Mouse (Mus musculus): ENCODE measurements at regions not wholly inside any gene's neighbourhood (a gene's known extent, or its start where the extent isn't known, plus 50 kb on each side); places are given as distances from the start of the nearest gene placed in this dataset.

- no peak for DNase-seq (ENCODE audit: low spot score in 2 of 2)
Measured at GRCm38 (mm10) chr13:54285968-54286367, 85.2 kb upstream of the Cplx2 start.

DNA sequence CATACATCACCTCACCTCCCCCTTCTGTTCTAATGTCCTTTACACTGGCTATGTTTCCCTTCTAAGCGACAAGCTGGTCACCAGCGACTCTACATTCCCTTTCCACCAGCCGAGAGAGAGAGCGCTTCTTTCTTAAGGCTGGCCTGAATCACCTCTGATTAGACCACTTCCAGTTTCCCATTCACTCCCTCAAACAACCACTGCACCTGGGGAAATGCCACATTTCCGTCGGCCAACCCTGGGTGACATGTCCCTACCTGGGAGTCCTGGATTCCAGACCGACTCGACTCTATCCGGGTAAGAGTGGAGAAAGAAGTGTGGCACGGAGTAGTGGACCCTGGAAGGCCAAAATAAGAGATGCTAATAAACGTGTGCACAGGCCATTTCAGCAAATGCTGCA is 84.5 kb upstream of the Cplx2 start:
- DNase-seq (ENCODE audit: low spot score in 2 of 2), result no peak

DNA sequence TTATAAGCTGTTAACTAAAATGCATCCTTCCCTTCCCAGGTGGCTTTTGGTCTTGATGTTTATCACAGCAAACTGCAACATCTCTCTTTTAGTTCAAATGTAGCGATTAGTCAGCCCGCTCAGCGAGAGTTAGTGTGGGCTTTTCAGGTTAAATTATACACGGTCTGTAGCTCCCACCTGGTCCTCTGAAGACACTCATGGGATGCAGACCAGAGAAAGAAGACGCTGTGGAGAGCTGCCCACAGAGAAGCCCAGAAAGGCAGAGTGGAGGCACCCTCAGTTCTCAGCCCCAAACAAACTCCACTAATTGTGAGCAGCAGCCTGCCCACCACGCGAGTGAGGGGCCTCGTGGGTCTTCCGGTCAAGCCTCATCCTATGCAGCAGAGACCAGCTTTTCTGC is 81.1 kb upstream of the Cplx2 start:
- DNase-seq (ENCODE audit: low spot score in 2 of 2), result no peak

- no peak for DNase-seq (ENCODE audit: low spot score in 2 of 2)
Measured at GRCm38 (mm10) chr13:54292394-54292793, 78.8 kb upstream of the Cplx2 start.

- DNase-seq (ENCODE audit: low spot score in 2 of 2), result no peak
Measured at GRCm38 (mm10) chr13:54293006-54293405, 78.1 kb upstream of the Cplx2 start.

DNA sequence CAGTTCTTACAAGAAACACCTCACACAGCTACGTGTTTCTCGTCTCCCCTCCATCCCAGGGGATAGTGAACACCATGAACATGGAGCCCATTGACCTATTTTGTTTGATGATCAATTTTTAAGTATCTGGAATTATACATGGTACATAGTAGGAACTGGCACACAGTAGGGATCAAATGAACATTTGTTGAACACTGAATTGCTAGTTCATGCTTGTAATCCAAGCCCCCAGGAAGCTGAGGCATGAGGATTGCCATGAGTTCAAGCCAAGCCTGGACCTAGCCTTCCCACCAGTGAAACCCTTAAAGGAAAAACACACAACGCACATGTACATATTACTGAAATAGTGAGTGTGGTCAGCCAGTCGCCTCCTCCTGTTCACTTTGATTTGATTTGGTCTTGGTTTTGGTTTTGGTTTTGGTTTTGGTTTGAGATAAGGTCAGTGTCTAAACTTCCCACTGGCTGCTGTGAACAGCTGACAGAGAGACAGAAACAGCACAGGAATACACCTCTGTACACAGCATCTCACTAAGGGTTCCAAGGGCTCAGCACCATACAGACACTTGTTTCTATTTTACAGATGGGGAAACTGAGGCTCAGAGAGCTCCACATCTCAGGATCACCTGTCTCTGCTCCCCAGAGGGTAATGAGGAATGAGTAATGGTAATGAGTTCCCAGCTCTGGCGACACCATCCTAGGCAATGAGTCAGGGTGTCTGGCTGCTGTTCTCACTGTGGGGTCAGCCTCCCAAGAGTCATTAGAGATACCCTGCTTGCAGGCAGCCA is 75.5 kb upstream of the Cplx2 start:
- DNase-seq (ENCODE audit: low spot score in 2 of 2), result no peak

GRCm38 (mm10) chr13:54296260-54296555 is 74.9 kb upstream of the Cplx2 start:
- no peak for DNase-seq (ENCODE audit: low spot score in 2 of 2)

- no peak for DNase-seq (ENCODE audit: low spot score in 2 of 2)
Measured at GRCm38 (mm10) chr13:54298851-54299250, 72.3 kb upstream of the Cplx2 start.

- no peak for DNase-seq (ENCODE audit: low spot score in 2 of 2)
Measured at GRCm38 (mm10) chr13:54299295-54299694, 71.9 kb upstream of the Cplx2 start.

DNA sequence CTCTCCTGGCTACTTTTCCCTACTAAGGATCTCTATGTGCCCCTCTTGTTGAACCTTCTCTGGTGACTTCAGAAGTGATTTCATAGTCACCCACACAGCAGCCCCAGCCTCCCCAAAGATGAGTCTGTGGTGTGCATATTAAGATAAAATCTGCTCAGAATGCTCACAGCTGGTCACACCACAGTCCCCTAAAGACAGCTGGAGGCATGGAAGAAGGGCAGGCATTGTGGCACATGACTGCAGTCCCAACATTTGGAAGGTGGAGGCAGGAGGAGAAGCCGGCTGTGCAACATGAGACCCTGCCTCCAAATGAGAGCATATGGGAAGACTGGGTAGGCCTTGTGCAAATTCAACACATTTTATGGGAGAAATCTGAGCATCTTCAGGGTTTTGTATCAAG is 70.0 kb upstream of the Cplx2 start:
- DNase-seq (ENCODE audit: low spot score in 2 of 2), result no peak

DNA sequence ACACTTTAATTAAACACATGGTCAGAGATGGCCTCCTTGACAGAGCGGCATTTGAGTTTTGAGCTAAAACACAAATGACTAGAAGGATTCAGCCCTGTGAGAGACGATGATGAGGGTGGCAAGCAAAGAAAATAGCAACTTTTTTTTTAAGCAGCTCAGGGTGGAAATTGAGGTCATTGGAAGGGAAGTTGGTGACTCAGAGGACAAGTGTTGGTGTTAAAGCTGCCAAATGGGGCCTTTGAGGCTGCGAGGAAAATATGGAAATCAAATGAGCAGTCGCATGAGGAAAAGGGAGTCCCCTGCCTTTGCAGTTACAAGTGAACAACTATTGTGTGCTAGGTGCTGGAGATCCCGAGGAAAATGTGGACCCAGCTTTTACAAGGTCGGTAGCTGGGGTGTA is 69.5 kb upstream of the Cplx2 start:
- DNase-seq (ENCODE audit: low spot score in 2 of 2), result no peak

DNA sequence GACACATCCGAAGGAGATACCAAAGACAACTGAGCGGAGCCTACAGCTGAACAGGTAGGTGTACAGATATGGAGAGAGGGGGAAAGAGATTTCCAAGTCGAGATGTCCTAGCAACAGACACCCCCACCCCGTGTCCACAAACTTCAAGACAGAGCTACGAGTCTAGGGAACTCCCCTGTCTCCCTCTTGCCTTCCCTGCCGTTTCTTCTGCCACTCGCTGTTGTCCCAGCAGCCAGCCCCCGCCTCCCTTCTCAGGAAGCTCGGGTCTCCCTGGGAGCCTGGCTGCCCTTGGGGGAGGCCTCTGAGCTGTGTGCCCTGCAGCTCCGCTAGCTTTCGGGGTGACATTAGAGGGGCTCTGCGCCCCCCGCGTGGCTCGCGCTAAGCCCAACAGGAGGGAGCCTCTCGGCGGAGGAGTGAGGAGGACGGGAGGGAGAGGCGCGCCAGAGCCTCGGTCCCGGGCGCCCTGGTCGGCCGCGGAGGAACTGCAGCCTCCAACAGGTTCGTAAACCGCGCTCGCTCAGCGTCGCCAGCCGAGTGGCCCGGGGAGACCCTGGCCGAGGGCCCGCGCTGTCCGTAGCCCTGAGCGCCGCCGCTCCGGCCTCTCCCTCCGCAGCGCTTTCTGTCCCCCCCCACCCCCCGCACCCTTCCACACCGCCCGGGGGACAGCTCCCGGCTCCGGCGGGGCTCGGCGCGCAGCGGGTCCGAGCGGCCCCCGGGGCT is 68.6 kb upstream of the Cplx2 start:
- peak in 1 of 2 experiments; percentile 10 for DNase-seq (ENCODE audit: low spot score in 2 of 2)

GRCm38 (mm10) chr13:54303071-54303924 is 67.9 kb upstream of the Cplx2 start:
- peak; percentile 15 to 37 for DNase-seq (ENCODE audit: low spot score in 2 of 2)

- DNase-seq (ENCODE audit: low spot score in 2 of 2), result no peak
Measured at GRCm38 (mm10) chr13:54304251-54304650, 66.9 kb upstream of the Cplx2 start.

- DNase-seq (ENCODE audit: low spot score in 2 of 2), result no peak
Measured at GRCm38 (mm10) chr13:54308591-54308990, 62.6 kb upstream of the Cplx2 start.

DNA sequence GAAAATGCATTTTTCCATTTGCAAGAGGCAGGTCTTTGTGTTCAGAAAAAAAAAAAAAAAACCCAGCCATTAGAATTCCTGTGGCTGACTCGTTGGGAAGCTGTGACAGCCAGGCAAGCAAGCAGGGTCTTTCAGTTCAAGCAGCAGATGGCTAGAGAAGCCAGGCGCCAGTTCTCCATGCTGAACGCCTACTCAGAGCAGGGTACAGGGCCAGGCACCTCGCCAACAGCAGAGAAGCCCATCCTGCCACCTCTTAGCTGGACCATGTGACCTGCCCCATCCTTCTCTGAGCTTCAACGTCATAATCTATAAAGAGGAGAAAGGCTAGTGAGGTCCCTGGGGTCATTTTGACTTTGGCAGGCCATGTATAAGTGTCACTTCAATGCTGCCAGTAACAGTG is 61.8 kb upstream of the Cplx2 start:
- no peak for DNase-seq (ENCODE audit: low spot score in 2 of 2)

DNA sequence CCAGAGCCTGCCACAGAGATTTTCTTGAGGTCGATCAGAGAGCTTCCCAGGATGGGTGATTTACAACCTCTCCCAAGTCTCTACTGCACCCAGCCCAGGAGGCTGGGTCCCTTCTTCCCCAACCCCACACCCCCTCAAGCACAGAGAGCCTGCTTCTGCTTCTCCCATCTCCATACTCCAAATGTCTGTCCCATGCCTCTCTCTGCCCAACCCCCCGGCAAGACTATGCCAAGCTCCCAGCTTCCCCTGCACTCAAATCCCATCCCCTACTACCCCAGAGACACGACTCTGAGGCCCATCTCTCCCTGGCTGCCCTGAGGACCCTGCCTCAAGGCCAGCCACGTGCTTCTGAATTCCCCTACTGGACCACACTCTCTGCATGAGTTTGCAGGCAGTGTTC is 61.0 kb upstream of the Cplx2 start:
- DNase-seq (ENCODE audit: low spot score in 2 of 2), result no peak

DNA sequence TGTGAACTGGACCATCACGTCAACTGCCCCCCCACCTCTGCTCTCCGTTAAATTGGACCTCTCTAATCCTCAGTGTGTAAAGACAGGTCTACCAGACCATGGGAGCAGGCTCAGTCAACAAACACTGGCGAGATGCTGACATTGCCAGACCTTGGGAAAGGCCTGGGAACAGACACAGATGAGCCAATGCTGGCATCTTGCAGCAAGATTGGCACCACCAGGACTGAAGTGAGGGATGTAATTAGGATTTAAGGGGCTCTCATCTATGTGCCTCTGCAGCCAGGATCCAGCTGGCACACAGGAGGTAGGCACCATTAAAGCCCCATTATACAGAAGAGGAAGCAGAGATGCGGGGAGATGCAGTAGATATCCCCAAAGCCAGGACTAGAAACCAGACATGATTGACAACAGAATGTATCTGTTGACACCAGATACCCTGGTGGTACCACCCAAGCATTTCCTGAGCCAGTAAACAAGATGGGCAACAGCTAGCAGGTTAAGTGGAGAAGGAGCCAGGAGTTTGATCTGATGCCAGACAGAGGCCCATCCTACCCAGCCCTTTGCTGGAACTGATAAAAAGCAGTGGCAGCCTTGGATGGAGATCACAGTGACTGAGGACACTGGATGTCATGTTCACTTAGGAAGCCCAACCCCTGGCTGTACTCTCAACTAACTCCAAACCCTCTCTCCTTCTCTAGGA is 59.7 kb upstream of the Cplx2 start:
- DNase-seq (ENCODE audit: low spot score in 2 of 2), result no peak

DNA sequence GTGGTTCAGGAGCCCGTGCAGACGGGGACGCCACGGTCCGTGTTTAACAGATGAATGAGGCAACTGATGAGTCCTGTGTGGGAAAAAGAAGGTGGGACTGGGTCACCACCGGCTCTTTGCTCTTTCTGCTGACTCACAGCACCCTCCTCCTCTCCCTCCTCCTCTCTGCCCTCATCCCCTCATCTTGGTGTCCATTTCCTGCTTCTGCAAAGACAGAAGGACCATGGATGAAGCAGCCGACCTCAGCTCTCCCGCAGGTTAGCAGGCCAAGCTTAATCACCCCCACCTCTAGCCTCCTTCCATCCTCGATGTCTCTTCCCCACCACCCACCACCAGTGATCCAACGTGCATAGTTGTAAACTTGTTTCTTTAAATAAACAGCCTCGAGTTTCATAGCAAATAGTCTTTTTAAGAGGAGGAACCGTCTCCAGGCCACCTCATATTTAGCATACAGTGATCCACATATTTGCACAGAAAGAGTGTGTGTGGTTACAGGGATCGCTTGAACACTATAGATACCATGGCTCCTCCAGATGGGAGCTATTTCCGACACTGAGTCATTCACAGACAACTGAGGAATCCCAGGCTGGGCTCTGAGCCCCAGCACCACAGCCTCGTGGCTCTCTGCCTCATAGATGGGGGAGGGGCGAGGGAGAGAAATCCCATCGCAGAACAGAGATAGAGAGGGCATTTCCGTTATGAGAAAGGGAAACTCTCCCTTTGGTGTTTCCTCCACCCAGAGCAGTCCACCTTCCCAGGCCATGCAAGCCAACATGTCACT is 58.6 kb upstream of the Cplx2 start:
- DNase-seq (ENCODE audit: low spot score in 2 of 2), result no peak

- no peak for DNase-seq (ENCODE audit: low spot score in 2 of 2)
Measured at GRCm38 (mm10) chr13:54315333-54315732, 55.8 kb upstream of the Cplx2 start.

- no peak for DNase-seq (ENCODE audit: low spot score in 2 of 2)
Measured at GRCm38 (mm10) chr13:54316907-54317306, 54.2 kb upstream of the Cplx2 start.
